Mouse (Mus musculus) c-Kit-negative CD71-positive TER-119-positive erythroid progenitor cells, embryonic 14.5 days (primary cell): ENCODE measurements around the gene Polr2e.

Experiments
- DNase-seq: peaks from one replicate; pipeline ENCODE4 v3.0.0-alpha.2; 2013; ENCODE audit warnings: low read depth, low spot score

Polr2e gene

GRCm38 (mm10) chr10:80017361-80017760, 22.2 kb downstream of the Polr2e start:
- DNase-seq, result no peak

- no peak for DNase-seq
Observed at GRCm38 (mm10) chr10:80016931-80017330, 22.7 kb downstream of the Polr2e start.

GRCm38 (mm10) chr10:80016511-80016910, 23.1 kb downstream of the Polr2e start, which contains the start of gene Arhgap45:
TSS of gene Arhgap45 (plus strand) at chr10:80016653.
- no peak for DNase-seq

- no peak for DNase-seq
Observed at GRCm38 (mm10) chr10:80015583-80015982, 24.0 kb downstream of the Polr2e start.

GRCm38 (mm10) chr10:80014484-80015290, 24.9 kb downstream of the Polr2e start:
- no peak for DNase-seq

GRCm38 (mm10) chr10:80013609-80014008, 26.0 kb downstream of the Polr2e start:
- no peak for DNase-seq

GRCm38 (mm10) chr10:80011740-80012139, 27.9 kb downstream of the Polr2e start:
- DNase-seq, result no peak

- no peak for DNase-seq
Observed at GRCm38 (mm10) chr10:80004233-80004705, 35.3 kb downstream of the Polr2e start.

GRCm38 (mm10) chr10:80003374-80004232, 36.0 kb downstream of the Polr2e start:
- DNase-seq, result no peak

- no peak for DNase-seq
Observed at GRCm38 (mm10) chr10:80002829-80003228, 36.8 kb downstream of the Polr2e start.

GRCm38 (mm10) chr10:80001945-80002344, 37.6 kb downstream of the Polr2e start:
- no peak for DNase-seq

- DNase-seq, result no peak
Observed at GRCm38 (mm10) chr10:79997819-79998218, 41.8 kb downstream of the Polr2e start.

GRCm38 (mm10) chr10:79997034-79997760, 42.4 kb downstream of the Polr2e start:
- peak; percentile 80 for DNase-seq

- peak; percentile 95 for DNase-seq
Observed at GRCm38 (mm10) chr10:79996272-79997033, 43.1 kb downstream of the Polr2e start, which contains the start of gene Abca7. TSS of gene Abca7 (plus strand) at chr10:79996494.

- no peak for DNase-seq
Observed at GRCm38 (mm10) chr10:79995636-79996035, 44.0 kb downstream of the Polr2e start.

- DNase-seq, result no peak
Observed at GRCm38 (mm10) chr10:79994397-79995115, 45.0 kb downstream of the Polr2e start.

GRCm38 (mm10) chr10:79991548-79991947, 48.0 kb downstream of the Polr2e start:
- no peak for DNase-seq

GRCm38 (mm10) chr10:79991099-79991498, 48.5 kb downstream of the Polr2e start:
- no peak for DNase-seq

- DNase-seq, result no peak
Observed at GRCm38 (mm10) chr10:79989870-79990269, 49.7 kb downstream of the Polr2e start.

- no peak for DNase-seq
Observed at GRCm38 (mm10) chr10:79989272-79989786, 50.3 kb downstream of the Polr2e start.
